Mouse (Mus musculus) cerebellum, adult 8-10 months (tissue): Measurements from ENCODE around the gene Atad2b.
"Not testable (repeated sequence)": the region's sequence is repeated elsewhere in the genome, so short reads cannot be mapped to it uniquely, and the experiment has no call there.

Experiments
- DNase-seq: peaks from one replicate; pipeline ENCODE4 v3.0.0; 2022

Gene Atad2b

DNA sequence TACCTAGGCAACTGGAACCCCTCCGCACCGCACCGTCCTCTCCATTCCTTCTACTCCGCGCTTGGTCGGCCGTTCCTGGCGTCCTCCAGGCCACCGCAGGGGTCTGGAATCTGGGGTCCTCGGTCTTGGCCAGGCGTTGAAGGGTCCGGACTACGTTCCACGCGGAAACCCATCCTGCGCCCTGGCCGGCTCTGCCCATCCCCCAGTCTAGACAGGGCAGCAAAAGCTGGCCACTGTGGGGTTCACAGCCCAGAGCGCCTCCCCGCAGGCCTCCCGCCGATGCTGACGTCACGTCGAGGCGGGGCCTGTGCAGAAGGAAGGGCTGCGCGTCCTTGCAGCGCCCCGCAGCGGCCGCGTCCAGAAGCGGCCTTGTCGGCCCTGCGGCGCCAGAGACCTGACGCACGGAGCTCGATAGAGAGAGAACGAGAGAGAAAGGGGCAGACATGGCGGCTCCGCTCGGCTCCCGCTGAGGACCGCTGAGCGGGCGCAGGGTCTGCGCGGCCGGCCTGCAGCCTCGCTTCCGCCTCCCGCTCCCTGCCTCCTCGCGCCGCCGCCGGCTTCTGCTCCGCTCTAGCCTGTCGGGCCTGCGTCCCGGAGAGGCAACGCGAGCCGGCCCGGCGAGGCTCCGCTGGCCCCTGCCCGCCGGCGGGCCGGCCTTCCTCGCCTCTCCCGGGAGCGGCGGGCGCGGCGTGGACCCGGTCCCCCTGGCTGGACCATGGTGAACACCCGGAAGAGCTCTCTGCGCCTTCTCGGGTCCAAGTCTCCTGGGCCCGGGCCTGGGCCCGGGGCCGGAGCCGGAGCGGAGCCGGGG lies at the start of gene Atad2b:
Gene Atad2b, plus strand, starts transcription at position 360 of the 811 bp plus-strand sequence.
- DNase-seq = peak; percentile 98

GRCm38 (mm10) chr12:4868924-4869323 lies 48.2 kb upstream of the Atad2b start:
- DNase-seq = no peak

DNA sequence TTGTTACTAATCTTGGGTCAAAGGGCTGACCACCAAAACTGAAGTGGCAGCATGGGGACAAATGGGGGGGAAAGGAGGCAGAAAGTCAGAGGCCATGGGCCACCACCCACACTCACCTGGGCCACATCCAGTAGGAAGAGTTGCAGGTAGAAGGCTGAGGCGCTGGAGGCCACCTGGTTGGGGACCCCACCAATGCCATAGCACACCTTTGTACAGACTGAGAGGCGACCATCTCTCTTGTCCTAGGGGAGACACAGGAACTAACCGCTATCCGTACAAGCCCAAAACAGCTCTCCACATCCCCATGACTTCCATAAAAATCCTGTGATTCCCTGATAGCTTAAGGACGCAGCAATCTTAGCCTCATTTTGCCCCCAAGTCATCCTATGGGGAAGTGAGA lies 45.9 kb upstream of the Atad2b start:
- no peak for DNase-seq

- DNase-seq = no peak
These were observed 44.9 kb upstream of the Atad2b start for GRCm38 (mm10) chr12:4872273-4872672.

- no peak for DNase-seq
These were observed 44.1 kb upstream of the Atad2b start for GRCm38 (mm10) chr12:4872983-4873477.

DNA sequence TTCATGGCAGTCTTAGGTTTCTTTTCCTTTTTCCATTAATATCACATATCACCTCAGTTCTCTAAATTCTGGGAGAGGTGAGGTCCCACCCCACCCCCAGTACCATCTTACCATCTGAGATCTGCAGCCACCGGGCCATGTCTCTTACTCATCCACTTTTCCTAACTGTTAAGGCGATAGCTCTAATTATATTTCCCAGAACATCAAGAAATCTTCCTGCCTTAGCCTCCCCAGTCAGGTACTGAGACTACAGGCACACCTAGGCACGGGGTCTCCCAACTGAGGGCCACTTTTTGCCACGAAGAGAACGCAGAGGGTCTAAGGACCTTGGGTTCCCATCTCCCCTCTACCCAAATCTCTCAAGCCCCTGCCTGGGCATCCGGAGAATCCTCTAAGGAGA lies 43.6 kb upstream of the Atad2b start:
- DNase-seq = no peak

DNA sequence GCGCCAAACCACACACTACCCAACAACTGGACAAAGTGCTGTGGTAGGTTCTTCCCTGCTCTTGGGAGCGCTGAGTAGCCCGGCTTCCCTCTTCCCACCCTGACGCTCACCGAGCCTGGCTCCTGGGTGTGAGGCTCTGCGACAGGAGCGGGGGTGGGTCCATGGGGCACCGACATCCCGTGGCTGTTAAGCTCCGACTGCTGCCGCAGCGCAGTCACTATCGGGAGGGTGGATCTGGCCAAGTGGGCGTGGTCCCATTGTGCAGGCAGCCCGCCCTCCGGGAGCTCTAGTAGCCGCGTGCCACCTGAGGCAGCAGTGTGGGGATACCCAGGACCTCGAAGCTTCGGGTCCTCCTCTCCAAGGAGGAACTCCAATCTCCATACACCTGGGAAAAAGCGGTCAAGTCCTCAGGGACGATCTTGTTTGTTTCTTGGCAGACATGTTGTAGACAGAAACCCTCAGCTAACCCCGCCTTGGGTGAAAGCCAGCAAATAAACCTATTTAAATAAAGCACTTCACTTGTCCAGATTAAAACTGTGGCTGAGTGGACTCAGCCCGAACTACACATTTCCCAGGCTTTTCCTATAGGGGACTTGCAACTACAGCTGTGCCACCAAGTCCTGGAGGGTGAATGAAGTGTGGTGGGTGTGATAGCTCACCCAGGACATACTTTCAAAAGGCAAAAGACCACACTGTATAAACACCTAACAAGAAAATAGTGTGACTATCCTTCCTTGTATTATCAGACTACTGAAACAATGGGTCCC lies 42.8 kb upstream of the Atad2b start, which contains the start of gene Mfsd2b:
Gene Mfsd2b, minus strand, starts transcription at position 199 of the 767 bp plus-strand sequence.
- peak; percentile 32 for DNase-seq

DNA sequence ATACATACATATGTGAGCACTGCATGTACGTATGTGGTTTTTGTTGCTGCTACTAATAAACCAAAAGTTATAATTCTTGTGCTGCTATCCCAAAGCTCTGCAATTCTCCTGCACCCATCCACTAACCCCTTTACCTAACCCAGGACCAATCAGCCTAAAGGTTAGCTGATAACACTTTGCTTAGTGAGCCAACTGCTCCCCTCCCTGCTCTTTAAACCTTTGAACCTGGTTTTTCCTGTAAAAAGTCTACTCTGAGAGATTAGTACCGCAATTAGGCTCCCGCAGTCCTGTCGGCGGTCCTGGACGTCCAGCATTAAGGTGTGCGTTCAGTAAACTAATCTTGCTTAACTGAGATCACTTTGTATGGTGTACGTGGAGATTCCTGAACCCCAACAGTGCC lies 41.5 kb upstream of the Atad2b start:
- no peak for DNase-seq

- no peak for DNase-seq
These were observed 38.8 kb upstream of the Atad2b start for GRCm38 (mm10) chr12:4878296-4878783.

- DNase-seq = no peak
These were observed 38.1 kb upstream of the Atad2b start for GRCm38 (mm10) chr12:4879048-4879447.

DNA sequence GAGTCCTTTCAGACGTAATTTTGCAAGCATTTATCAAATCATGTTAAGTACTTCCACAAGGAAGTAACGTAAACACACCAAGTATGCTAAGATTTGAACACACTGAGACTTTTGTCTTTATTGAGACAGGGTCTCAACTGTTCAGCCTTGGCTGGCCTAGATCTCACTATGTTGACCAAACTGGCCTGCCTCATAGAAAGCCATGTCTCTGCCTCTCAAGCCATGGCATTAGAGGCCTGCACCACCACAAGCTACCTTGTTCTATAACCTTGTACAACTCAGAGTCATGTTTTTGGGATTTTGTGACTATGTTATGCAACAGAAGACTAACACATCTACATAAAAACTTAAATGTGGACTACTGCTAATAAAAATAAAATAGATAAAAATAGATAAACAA lies 35.1 kb upstream of the Atad2b start:
- DNase-seq = no peak

DNA sequence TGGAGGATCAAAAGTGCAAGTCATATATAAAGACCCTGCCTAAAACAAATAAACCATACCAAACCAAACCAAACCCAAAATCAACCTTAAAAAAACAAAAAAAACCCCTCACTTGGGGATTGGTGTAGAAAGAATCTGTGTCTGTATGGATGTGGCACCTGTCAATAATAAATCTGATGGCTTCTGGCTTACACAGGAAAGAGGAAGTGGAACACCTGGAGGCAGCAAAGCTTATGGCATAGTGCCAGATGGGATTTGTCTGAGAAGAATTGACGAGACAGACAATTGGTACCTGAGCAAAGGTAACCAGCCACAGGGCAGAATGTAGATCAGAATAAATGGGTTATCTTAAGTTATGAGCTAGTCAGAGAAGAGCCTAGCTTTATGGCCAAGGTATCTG lies 32.1 kb upstream of the Atad2b start:
- DNase-seq = no peak

GRCm38 (mm10) chr12:4886581-4886980 lies 30.6 kb upstream of the Atad2b start:
- not testable (repeated sequence) for DNase-seq

DNA sequence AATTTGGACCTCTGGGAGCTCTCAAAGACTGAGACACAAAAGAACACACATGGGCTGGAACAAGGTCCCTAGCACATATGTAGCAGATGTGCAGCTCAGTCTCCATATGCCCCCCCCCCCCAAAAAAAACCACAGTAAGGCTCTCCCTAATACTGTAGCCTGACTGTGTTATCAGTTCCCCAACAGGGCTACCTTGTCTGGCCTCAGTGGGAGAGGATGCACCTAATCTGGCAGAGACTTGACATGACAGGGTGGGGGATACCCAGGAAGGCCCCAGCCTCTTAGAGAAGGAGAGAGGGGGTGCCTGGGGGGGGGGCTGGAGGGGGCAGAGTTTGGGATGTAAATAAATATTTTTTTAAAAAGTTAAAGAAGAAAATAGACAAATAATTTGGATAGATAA lies 28.4 kb upstream of the Atad2b start:
- no peak for DNase-seq

- no peak for DNase-seq
These were observed 27.9 kb upstream of the Atad2b start for GRCm38 (mm10) chr12:4889251-4889650.

- no peak for DNase-seq
These were observed 27.3 kb upstream of the Atad2b start for GRCm38 (mm10) chr12:4889891-4890290.

- DNase-seq = no peak
These were observed 19.1 kb upstream of the Atad2b start for GRCm38 (mm10) chr12:4898024-4898423.

DNA sequence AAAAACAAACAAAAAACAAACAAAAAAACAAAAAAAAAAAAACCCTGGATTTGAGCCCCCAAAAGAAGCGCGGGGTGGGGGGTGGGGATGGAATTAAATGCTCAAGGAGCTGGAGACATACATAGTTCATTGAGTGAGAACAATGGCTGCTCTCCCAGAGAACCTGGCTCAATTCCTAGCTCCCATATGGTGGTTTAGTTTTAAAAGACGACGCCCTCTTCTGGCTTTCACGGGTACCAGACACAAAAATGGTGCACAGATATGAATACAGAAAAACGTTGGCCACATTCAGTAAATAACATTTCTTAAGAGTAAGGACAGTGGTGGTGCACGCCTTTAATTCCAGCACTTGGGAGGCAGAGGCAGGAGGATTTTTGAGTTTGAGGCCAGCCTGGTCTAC lies 11.2 kb upstream of the Atad2b start:
- DNase-seq = no peak

- DNase-seq = no peak
These were observed 10.7 kb upstream of the Atad2b start for GRCm38 (mm10) chr12:4906476-4906875.

DNA sequence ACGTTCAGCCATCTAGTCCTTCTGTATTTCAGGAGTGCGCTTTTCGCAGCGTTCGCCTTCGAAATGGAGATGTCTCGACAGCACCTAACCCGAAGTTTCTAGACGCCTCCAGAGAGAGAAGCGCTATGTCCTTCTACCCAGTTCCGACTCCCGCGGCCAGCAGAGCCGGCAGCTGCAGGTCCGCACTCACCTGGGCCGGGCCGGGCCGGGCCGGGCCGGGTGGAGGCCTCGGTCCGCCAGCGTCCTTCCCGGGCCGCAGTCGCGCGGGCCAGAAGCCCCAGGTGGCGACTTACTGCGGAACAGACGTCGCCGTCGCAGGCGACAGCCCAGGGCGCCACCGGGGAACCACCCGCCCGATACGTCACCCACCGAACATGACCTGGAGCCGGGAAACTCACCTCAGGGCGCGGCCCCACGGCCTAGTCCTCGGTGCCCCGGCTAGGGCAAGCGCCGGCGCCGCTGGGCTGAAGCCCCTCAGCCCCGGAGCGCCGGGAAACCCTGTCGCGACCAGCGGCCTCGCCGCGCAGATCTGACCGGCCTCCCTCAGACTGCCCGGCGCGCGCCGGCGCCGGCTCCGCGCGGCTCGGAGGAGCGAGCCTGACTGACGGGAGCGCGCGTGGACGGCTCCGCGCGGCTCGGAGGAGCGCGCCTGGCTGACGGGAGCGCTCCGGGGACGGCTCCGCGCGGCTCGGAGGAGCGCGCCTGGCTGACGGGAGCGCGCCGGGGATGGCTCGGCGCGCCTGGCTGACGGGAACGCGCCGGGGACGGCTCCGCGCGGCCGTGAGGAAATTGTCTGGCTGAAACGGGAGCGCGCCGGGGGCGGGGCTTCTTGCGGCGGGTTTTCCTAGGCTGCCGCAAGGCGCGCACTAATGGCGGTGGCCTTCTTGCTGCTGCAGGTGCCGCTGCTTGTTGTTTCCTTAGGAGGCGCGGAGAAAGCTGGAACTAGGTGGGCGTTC lies 9.9 kb upstream of the Atad2b start, which contains the start of gene Ubxn2a:
Gene Ubxn2a, minus strand, starts transcription at position 755 of the 956 bp plus-strand sequence.
- DNase-seq = peak; percentile 95

DNA sequence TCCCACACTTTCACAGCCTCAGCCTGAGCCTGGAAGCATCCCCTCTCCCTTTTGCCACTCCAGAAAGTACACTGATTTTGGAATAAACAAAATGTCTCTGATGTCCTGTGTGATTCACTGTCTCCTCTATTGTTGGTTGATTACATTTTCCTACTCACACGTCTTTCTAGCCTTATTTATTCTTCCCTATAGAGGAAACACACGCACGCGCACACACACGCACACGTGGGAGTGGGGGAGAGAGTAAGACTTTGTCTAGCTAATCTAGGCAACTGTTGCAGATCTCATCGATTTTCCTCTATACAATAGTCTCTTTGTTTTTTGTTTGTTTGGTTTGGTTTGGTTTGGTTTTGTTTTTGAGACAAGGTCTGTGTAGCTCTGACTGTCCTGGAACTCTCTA lies 8.8 kb upstream of the Atad2b start:
- no peak for DNase-seq

DNA sequence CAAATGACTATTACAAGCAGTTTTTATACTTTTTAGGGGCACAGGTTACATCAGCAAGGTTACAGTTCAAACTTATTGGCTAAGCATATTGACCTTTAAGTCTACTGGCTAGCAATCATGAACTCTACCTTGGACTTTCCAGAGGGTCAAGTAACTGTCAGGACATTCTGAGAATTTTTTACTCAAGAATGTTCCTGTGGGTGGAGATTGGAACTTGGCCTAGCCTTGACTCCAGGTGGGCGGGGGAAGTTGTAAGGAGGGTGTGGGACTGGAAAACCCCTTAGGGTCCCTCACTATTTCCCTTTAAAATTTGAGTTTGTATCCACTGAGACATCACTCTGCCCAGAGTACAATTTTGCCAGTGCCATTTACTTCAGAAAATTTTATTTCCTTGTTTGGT lies 6.7 kb upstream of the Atad2b start:
- not testable (repeated sequence) for DNase-seq
